Mouse (Mus musculus) heart, embryonic 15.5 days (tissue): ENCODE data around the gene Crocc. TPM values are rescaled to one million over a fixed set of nuclear protein-coding genes. Genes with fewer than 3 reads are reported as not detected.
A peak's percentile ranks its signal among the peaks of the same experiment; 100 is the strongest.

Experiments used
- ATAC-seq: fragments of 200-750 bp; cut with Nextera tagmentation; replicated peaks from 2 replicates; pipeline ENCODE4 v1.8.0; 2017; ENCODE audit warnings: low read depth, moderate TSS enrichment; ENCODE audit not compliant: insufficient number of reproducible peaks, insufficient read depth, low FRiP score
- H3K27ac ChIP-seq: fragments of 300-500 bp; sonication (generic); 2 replicates; pipeline ENCODE4 v1.5.1; 2015; ENCODE audit warnings: mild to moderate bottlenecking, inconsistent platforms
- H3K27me3 ChIP-seq: fragments of 300-500 bp; sonication (generic); 2 replicates; pipeline ENCODE4 v1.6.1; 2015; ENCODE audit warnings: inconsistent platforms
- H3K36me3 ChIP-seq: fragments of 300-500 bp; sonication (generic); 2 replicates; pipeline ENCODE4 v1.6.1; 2015; ENCODE audit warnings: mild to moderate bottlenecking, inconsistent platforms
- H3K4me1 ChIP-seq: fragments of 300-500 bp; sonication (generic); replicated peaks from 2 replicates; pipeline ENCODE4 v1.6.1; 2015; ENCODE audit warnings: inconsistent platforms
- H3K4me2 ChIP-seq: fragments of 300-500 bp; sonication (generic); 2 replicates; pipeline ENCODE4 v1.6.1; 2015; ENCODE audit warnings: inconsistent platforms, mild to moderate bottlenecking, moderate library complexity
- H3K4me3 ChIP-seq: fragments of 300-500 bp; sonication (generic); 2 replicates; pipeline ENCODE4 v1.5.1; 2015; ENCODE audit warnings: mild to moderate bottlenecking, inconsistent platforms
- H3K9ac ChIP-seq: fragments of 300-500 bp; sonication (generic); 2 replicates; pipeline ENCODE4 v1.6.1; 2015; ENCODE audit warnings: mild to moderate bottlenecking, inconsistent platforms
- H3K9me3 ChIP-seq: fragments of 300-500 bp; sonication (generic); replicated peaks from 2 replicates; pipeline ENCODE4 v1.6.1; 2016; ENCODE audit warnings: inconsistent platforms
- WGBS: fragments of 180-500 bp; shearing (Covaris S2); methylation state at CpG from one replicate; pipeline ENCODE4 v1.1.7; 2015; ENCODE audit warnings: mixed read lengths; 5-methylcytosine and 5-hydroxymethylcytosine counted together
- polyA plus RNA-seq: library from polyadenylated mRNA; unstranded; fragments of >200 nt; fragmentation: Nextera tagmentation; extraction: Ambion mirVana; gene quantifications from 2 replicates; pipeline ENCODE4 v1.2.1, GENCODE M21; 2015

Gene Crocc
- polyA plus RNA-seq, 1 experiment from 2014 or later = 3.4 TPM

GRCm38 (mm10) chr4:140984544-140984943 is 75.8 kb downstream of the Crocc start:
- Histone ChIP-seq H3K36me3 (peaks cover 5% of the 10 kb centered on the region), H3K9ac (no peak overlapping the region), H3K27me3 (no peaks in the 10 kb centered on the region; the same call in 1 of the 2 replicates), H3K4me1 (peaks cover 34% of the 10 kb centered on the region), H3K4me3 (no peak overlapping the region), H3K4me2 (no peak overlapping the region), H3K27ac (no peak overlapping the region), H3K9me3 (no peaks in the 10 kb centered on the region)
- 86% methylated on average over 6 of the region's 6 CpGs for WGBS
- ATAC-seq = no peak

- Histone ChIP-seq H3K9me3 (no peaks in the 10 kb centered on the region), H3K4me2 (peak overlapping the region; percentile 13; the same call in 1 of the 2 replicates), H3K4me1 (peaks cover 23% of the 10 kb centered on the region), H3K27ac (peak overlapping the region; percentile 57), H3K9ac (peak overlapping the region; percentile 31; the same call in 1 of the 2 replicates), H3K4me3 (no peak overlapping the region), H3K27me3 (no peaks in the 10 kb centered on the region; the same call in 1 of the 2 replicates), H3K36me3 (peaks cover 16% of the 10 kb centered on the region)
- WGBS = 5% methylated on average over 9 of the region's 9 CpGs
- ATAC-seq = 0 out of 2 replicates have a peak, but pooled peaks have one; percentile 23
Measured at GRCm38 (mm10) chr4:140983442-140983841, 76.9 kb downstream of the Crocc start.

GRCm38 (mm10) chr4:140982808-140983207 is 77.5 kb downstream of the Crocc start:
- Histone ChIP-seq H3K9me3 (no peaks in the 10 kb centered on the region), H3K4me1 (peaks cover 22% of the 10 kb centered on the region), H3K4me2 (no peak overlapping the region; the same call in 1 of the 2 replicates), H3K4me3 (no peak overlapping the region), H3K27me3 (no peaks in the 10 kb centered on the region; the same call in 1 of the 2 replicates), H3K9ac (peak overlapping the region; percentile 31), H3K27ac (peak overlapping the region; percentile 57), H3K36me3 (peaks cover 22% of the 10 kb centered on the region)
- WGBS = 49% methylated on average over 4 of the region's 4 CpGs
- ATAC-seq = no peak

GRCm38 (mm10) chr4:140981605-140982004 is 78.7 kb downstream of the Crocc start:
- Histone ChIP-seq H3K4me1 (peaks cover 20% of the 10 kb centered on the region), H3K4me2 (no peak overlapping the region), H3K36me3 (peaks cover 33% of the 10 kb centered on the region), H3K9me3 (no peaks in the 10 kb centered on the region), H3K9ac (no peak overlapping the region), H3K27ac (no peak overlapping the region), H3K4me3 (no peak overlapping the region), H3K27me3 (no peaks in the 10 kb centered on the region; the same call in 1 of the 2 replicates)
- no peak for ATAC-seq
- WGBS = 90% methylated on average over 2 of the region's 2 CpGs

- ATAC-seq = no peak
- Histone ChIP-seq H3K4me1 (peaks cover 20% of the 10 kb centered on the region), H3K9ac (no peak overlapping the region), H3K36me3 (peaks cover 68% of the 10 kb centered on the region), H3K4me3 (no peak overlapping the region), H3K27ac (no peak overlapping the region), H3K4me2 (no peak overlapping the region), H3K27me3 (no peaks in the 10 kb centered on the region), H3K9me3 (no peaks in the 10 kb centered on the region)
- WGBS = 79% methylated on average over 14 of the region's 14 CpGs
Measured at GRCm38 (mm10) chr4:140977886-140978692, 82.3 kb downstream of the Crocc start.

GRCm38 (mm10) chr4:140977278-140977677 is 83.1 kb downstream of the Crocc start:
- H3K36me3 ChIP-seq = peaks cover 76% of the 10 kb centered on the region
- H3K4me2 ChIP-seq = no peak overlapping the region
- no peak overlapping the region for H3K9ac ChIP-seq
- H3K4me1 ChIP-seq = peaks cover 16% of the 10 kb centered on the region
- no peak overlapping the region for H3K27ac ChIP-seq
- no peaks in the 10 kb centered on the region for H3K9me3 ChIP-seq
- ATAC-seq = no peak
- 75% methylated on average over 10 of the region's 10 CpGs for WGBS
- H3K4me3 ChIP-seq = no peak overlapping the region
- H3K27me3 ChIP-seq = no peaks in the 10 kb centered on the region

GRCm38 (mm10) chr4:140975356-140975755 is 85.0 kb downstream of the Crocc start:
- Histone ChIP-seq H3K36me3 (peaks cover 91% of the 10 kb centered on the region), H3K4me1 (peaks cover 16% of the 10 kb centered on the region), H3K4me3 (no peak overlapping the region), H3K9me3 (no peaks in the 10 kb centered on the region), H3K4me2 (no peak overlapping the region), H3K9ac (no peak overlapping the region), H3K27ac (no peak overlapping the region), H3K27me3 (no peaks in the 10 kb centered on the region)
- ATAC-seq = no peak
- 91% methylated on average over 7 of the region's 7 CpGs for WGBS

GRCm38 (mm10) chr4:140974408-140974807 is 85.9 kb downstream of the Crocc start:
- H3K36me3 ChIP-seq = peaks cover 91% of the 10 kb centered on the region
- WGBS = 92% methylated on average over 6 of the region's 6 CpGs

GRCm38 (mm10) chr4:140971691-140972090 is 88.7 kb downstream of the Crocc start:
- H3K4me2 ChIP-seq = no peak overlapping the region
- no peaks in the 10 kb centered on the region for H3K9me3 ChIP-seq
- no peaks in the 10 kb centered on the region for H3K27me3 ChIP-seq
- H3K4me3 ChIP-seq = no peak overlapping the region
- peaks cover 12% of the 10 kb centered on the region for H3K4me1 ChIP-seq
- 84% methylated on average over 13 of the region's 13 CpGs for WGBS
- H3K27ac ChIP-seq = no peak overlapping the region
- H3K9ac ChIP-seq = no peak overlapping the region
- peaks cover 90% of the 10 kb centered on the region for H3K36me3 ChIP-seq
- ATAC-seq = no peak

More at GRCm38 (mm10) chr4:140974408-140974807, 85.9 kb downstream of the Crocc start:
- ATAC-seq = no peak
- no peaks in the 10 kb centered on the region for H3K9me3 ChIP-seq
- no peaks in the 10 kb centered on the region for H3K27me3 ChIP-seq
- H3K4me2 ChIP-seq = no peak overlapping the region
- H3K27ac ChIP-seq = no peak overlapping the region
- no peak overlapping the region for H3K4me3 ChIP-seq
- peaks cover 16% of the 10 kb centered on the region for H3K4me1 ChIP-seq
- no peak overlapping the region for H3K9ac ChIP-seq

GRCm38 (mm10) chr4:140967386-140968159 is 92.8 kb downstream of the Crocc start:
- H3K9ac ChIP-seq = no peak overlapping the region
- no peaks in the 10 kb centered on the region for H3K27me3 ChIP-seq
- no peak for ATAC-seq
- no peak overlapping the region for H3K4me2 ChIP-seq
- H3K36me3 ChIP-seq = peaks cover 53% of the 10 kb centered on the region
- H3K9me3 ChIP-seq = no peaks in the 10 kb centered on the region
- H3K4me1 ChIP-seq = peaks cover 20% of the 10 kb centered on the region
- no peak overlapping the region for H3K4me3 ChIP-seq
- 87% methylated on average over 11 of the region's 11 CpGs for whole genome bisulfite sequencing
- no peak overlapping the region for H3K27ac ChIP-seq
